Mouse (Mus musculus): ENCODE data around the gene Adamts6. TPM values are rescaled to one million over a fixed set of nuclear protein-coding genes. Genes with fewer than 3 reads are reported as not detected.

Gene Adamts6
- total and polyA plus RNA-seq, 3 experiments, result 0.03 to 0.08 TPM; not detected in 1

GRCm38 (mm10) chr13:104516766-104517364 lies 229.2 kb downstream of the Adamts6 start:
- H3K9ac ChIP-seq (ENCODE audit: control insufficient read depth, low read depth, low read length, poor library complexity, severe bottlenecking), result no peak overlapping the region
- H3K79me2 ChIP-seq (ENCODE audit: control insufficient read depth, insufficient read depth, low read length, poor library complexity), result no peaks in the 10 kb centered on the region
- no peaks in the 10 kb centered on the region for H3K4me1 ChIP-seq (ENCODE audit: control insufficient read depth in 1 of 2, insufficient read depth in 2 of 2, low read length in 2 of 2)
- DNase-seq (ENCODE audit: low read depth, low spot score), result no peak
- H3K27me3 ChIP-seq (ENCODE audit: control insufficient read depth in 1 of 2, insufficient read depth in 2 of 2, low read length in 2 of 2), result no peaks in the 10 kb centered on the region; a peak in 2 of 4 replicates
- TF ChIP-seq MAFK (IDR thresholded peaks at IDR 0.05; ENCODE audit: borderline replicate concordance, low read depth, low read length) (no peak), ZC3H11A (IDR thresholded peaks at IDR 0.05; ENCODE audit: low read depth, low read length) (no peak), UBTF (IDR thresholded peaks at IDR 0.05; ENCODE audit: borderline replicate concordance, insufficient read depth, low read depth, low read length) (no peak), USF2 (IDR thresholded peaks at IDR 0.05; ENCODE audit: borderline replicate concordance in 1 of 2, insufficient read depth in 1 of 2, low read depth in 1 of 2, low read length in 2 of 2) (no peak), MEF2A (IDR thresholded peaks at IDR 0.05; ENCODE audit: extremely low read depth, insufficient replicate concordance, low read depth, low read length, poor library complexity, severe bottlenecking) (no peak)
- no peak overlapping the region for H3K27ac ChIP-seq (ENCODE audit: control insufficient read depth, low read depth, low read length)
- H3K4me3 ChIP-seq (ENCODE audit: control insufficient read depth in 1 of 2, insufficient read depth in 1 of 2, low read depth in 2 of 2, low read length in 2 of 2), result no peak overlapping the region
- no peaks in the 10 kb centered on the region for H3K9me3 ChIP-seq (replicated peaks; ENCODE audit: insufficient read depth, low read length)
- no peaks in the 10 kb centered on the region for H3K36me3 ChIP-seq (ENCODE audit: control insufficient read depth in 1 of 2, insufficient read depth in 2 of 2, low read length in 2 of 2)

DNA sequence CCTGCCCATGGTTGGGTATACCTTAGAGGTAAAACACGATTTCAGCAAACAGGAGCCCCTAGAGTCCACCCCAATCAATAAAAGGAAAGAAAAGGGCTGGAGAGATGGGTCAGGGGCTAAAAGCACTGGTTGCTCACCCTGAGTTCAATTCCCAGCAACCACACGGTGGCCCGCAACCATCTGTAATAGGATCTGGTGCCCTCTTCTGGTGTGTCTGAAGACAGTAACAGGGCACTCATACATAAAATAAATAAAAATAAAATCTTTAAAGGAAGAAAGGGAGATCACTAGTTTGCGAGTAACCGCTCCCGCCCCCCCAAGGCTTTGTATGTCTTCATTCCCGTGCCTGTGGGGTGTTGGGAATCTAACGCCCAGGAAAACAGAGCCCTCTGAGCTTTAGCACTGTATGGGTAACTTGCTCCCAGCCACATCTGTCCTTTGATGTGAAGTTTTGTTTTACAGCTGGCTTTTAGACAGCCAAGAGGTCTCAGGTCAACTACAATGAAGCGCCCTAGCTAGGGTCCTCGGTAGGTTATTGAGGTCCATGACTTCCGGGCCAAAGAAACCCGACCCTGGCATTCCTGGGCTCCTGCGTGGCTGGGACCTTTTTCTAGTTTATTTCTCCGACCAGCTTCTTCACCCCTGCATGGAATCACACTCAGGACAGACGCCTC lies 230.1 kb downstream of the Adamts6 start:
- H3K79me2 ChIP-seq (ENCODE audit: control insufficient read depth, insufficient read depth, low read length, poor library complexity), result no peaks in the 10 kb centered on the region
- no peak overlapping the region for H3K9ac ChIP-seq (ENCODE audit: control insufficient read depth, low read depth, low read length, poor library complexity, severe bottlenecking)
- H3K36me3 ChIP-seq (ENCODE audit: control insufficient read depth in 1 of 2, insufficient read depth in 2 of 2, low read length in 2 of 2), result no peaks in the 10 kb centered on the region
- DNase-seq (ENCODE audit: low read depth, low spot score), result no peak
- TF ChIP-seq SMC3 (IDR thresholded peaks at IDR 0.05; ENCODE audit: low read depth, low read length) (no peak), MAZ (IDR thresholded peaks at IDR 0.05; ENCODE audit: low read depth, low read length) (no peak)
- no peak overlapping the region for H3K27ac ChIP-seq (ENCODE audit: control insufficient read depth, low read depth, low read length)
- H3K27me3 ChIP-seq (ENCODE audit: control insufficient read depth in 1 of 2, insufficient read depth in 2 of 2, low read length in 2 of 2), result no peaks in the 10 kb centered on the region; a peak in 1 of 4 replicates
- H3K9me3 ChIP-seq (replicated peaks; ENCODE audit: insufficient read depth, low read length), result no peaks in the 10 kb centered on the region
- H3K4me3 ChIP-seq (ENCODE audit: control insufficient read depth in 1 of 2, insufficient read depth in 1 of 2, low read depth in 2 of 2, low read length in 2 of 2), result no peak overlapping the region
- no peaks in the 10 kb centered on the region for H3K4me1 ChIP-seq (ENCODE audit: control insufficient read depth in 1 of 2, insufficient read depth in 2 of 2, low read length in 2 of 2)

GRCm38 (mm10) chr13:104518312-104519005 lies 230.8 kb downstream of the Adamts6 start:
- no peak overlapping the region for H3K4me3 ChIP-seq (ENCODE audit: control insufficient read depth in 1 of 2, insufficient read depth in 1 of 2, low read depth in 2 of 2, low read length in 2 of 2)
- no peaks in the 10 kb centered on the region for H3K79me2 ChIP-seq (ENCODE audit: control insufficient read depth, insufficient read depth, low read length, poor library complexity)
- no peak overlapping the region for H3K27ac ChIP-seq (ENCODE audit: control insufficient read depth, low read depth, low read length)
- no peak for DNase-seq (ENCODE audit: low read depth, low spot score)
- H3K4me1 ChIP-seq (ENCODE audit: control insufficient read depth in 1 of 2, insufficient read depth in 2 of 2, low read length in 2 of 2), result no peaks in the 10 kb centered on the region
- H3K27me3 ChIP-seq (ENCODE audit: control insufficient read depth in 1 of 2, insufficient read depth in 2 of 2, low read length in 2 of 2), result no peaks in the 10 kb centered on the region; a peak in 1 of 4 replicates
- no peak overlapping the region for H3K9ac ChIP-seq (ENCODE audit: control insufficient read depth, low read depth, low read length, poor library complexity, severe bottlenecking)
- no peaks in the 10 kb centered on the region for H3K9me3 ChIP-seq (replicated peaks; ENCODE audit: insufficient read depth, low read length)
- TF ChIP-seq SIN3A (IDR thresholded peaks at IDR 0.05; ENCODE audit: low read length) (no peak), TBP (IDR thresholded peaks at IDR 0.05; ENCODE audit: low read depth, low read length) (no peak), MAZ (IDR thresholded peaks at IDR 0.05; ENCODE audit: low read depth, low read length) (no peak), TCF12 (IDR thresholded peaks at IDR 0.05; ENCODE audit: low read depth, low read length) (no peak)
- H3K36me3 ChIP-seq (ENCODE audit: control insufficient read depth in 1 of 2, insufficient read depth in 2 of 2, low read length in 2 of 2), result no peaks in the 10 kb centered on the region

All from MEL (cell line).